Mouse (Mus musculus): Measurements from ENCODE around the gene Gm20388. TPM values are rescaled to one million over a fixed set of nuclear protein-coding genes. Genes with fewer than 3 reads are reported as not detected.

Gene Gm20388
- polyA plus RNA-seq, 1 experiment: 28.1 TPM

- Histone ChIP-seq H3K4me3 (ENCODE audit: low read depth, low read length) (no peak overlapping the region), H3K4me1 (ENCODE audit: control insufficient read depth, insufficient read depth, low read length) (no peaks in the 10 kb centered on the region), H3K9me3 (replicated peaks; ENCODE audit: control insufficient read depth, insufficient read depth, low read length, poor library complexity, severe bottlenecking) (no peaks in the 10 kb centered on the region), H3K27ac (ENCODE audit: insufficient read depth, low read length) (no peak overlapping the region), H3K36me3 (ENCODE audit: control insufficient read depth, insufficient read depth, low read length, poor library complexity, severe bottlenecking) (no peaks in the 10 kb centered on the region), H3K9ac (ENCODE audit: low read depth, poor library complexity, severe bottlenecking) (no peak overlapping the region), H3K27me3 (ENCODE audit: control insufficient read depth, insufficient read depth, low read length, poor library complexity, severe bottlenecking) (no peaks in the 10 kb centered on the region)
- TF ChIP-seq EP300 (IDR thresholded peaks at IDR 0.05; ENCODE audit: insufficient read depth, low read depth, low read length) (no peak), POLR2A (IDR thresholded peaks at IDR 0.05; ENCODE audit: insufficient read depth, low read length) (no peak), CTCF (IDR thresholded peaks at IDR 0.05; ENCODE audit: low read depth, low read length) (no peak)
Observed at GRCm38 (mm10) chr8:124066325-124067058, 4155.9 kb downstream of the Gm20388 start.

DNA sequence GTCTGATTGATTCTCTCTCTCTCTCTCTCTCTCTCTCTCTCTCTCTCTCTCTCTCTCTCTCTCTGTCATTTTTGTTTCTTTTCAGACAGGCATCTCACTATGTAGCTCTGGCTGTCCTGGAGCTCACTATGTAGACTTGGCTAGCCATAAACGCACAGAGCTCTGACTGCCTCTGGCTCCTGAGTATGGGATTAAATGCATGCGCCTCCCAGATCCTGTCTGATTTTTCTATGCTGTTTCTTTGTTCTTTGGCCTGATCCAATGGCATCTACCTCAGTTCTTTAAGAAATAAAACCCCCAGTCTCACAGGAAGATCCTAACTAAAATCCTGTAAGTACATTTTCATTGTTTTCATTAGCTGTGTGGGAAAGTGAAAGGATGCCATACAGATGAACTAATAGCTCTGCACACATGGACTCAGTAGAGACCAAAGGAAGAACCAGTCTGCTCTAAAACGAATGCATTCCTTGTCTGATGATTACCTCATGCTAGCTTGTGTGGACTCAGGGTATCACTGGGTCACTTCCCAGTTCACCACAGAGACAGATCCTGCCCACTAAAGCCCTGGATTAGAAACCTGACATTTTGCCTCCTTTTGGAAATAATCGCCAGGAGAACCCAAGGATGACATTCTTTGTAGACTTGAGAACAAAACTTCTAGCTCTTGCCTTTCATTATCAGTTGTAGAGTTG, 4156.6 kb downstream of the Gm20388 start:
- Histone ChIP-seq H3K4me1 (ENCODE audit: control insufficient read depth, insufficient read depth, low read length) (no peaks in the 10 kb centered on the region), H3K27me3 (ENCODE audit: control insufficient read depth, insufficient read depth, low read length, poor library complexity, severe bottlenecking) (no peaks in the 10 kb centered on the region), H3K36me3 (ENCODE audit: control insufficient read depth, insufficient read depth, low read length, poor library complexity, severe bottlenecking) (no peaks in the 10 kb centered on the region), H3K9me3 (replicated peaks; ENCODE audit: control insufficient read depth, insufficient read depth, low read length, poor library complexity, severe bottlenecking) (no peaks in the 10 kb centered on the region), H3K9ac (ENCODE audit: low read depth, poor library complexity, severe bottlenecking) (no peak overlapping the region), H3K27ac (ENCODE audit: insufficient read depth, low read length) (no peak overlapping the region), H3K4me3 (ENCODE audit: low read depth, low read length) (no peak overlapping the region)
- TF ChIP-seq EP300 (IDR thresholded peaks at IDR 0.05; ENCODE audit: insufficient read depth, low read depth, low read length): no peak
- no peak for TF ChIP-seq CTCF (IDR thresholded peaks at IDR 0.05; ENCODE audit: low read depth, low read length)
- TF ChIP-seq POLR2A (IDR thresholded peaks at IDR 0.05; ENCODE audit: insufficient read depth, low read length): no peak

DNA sequence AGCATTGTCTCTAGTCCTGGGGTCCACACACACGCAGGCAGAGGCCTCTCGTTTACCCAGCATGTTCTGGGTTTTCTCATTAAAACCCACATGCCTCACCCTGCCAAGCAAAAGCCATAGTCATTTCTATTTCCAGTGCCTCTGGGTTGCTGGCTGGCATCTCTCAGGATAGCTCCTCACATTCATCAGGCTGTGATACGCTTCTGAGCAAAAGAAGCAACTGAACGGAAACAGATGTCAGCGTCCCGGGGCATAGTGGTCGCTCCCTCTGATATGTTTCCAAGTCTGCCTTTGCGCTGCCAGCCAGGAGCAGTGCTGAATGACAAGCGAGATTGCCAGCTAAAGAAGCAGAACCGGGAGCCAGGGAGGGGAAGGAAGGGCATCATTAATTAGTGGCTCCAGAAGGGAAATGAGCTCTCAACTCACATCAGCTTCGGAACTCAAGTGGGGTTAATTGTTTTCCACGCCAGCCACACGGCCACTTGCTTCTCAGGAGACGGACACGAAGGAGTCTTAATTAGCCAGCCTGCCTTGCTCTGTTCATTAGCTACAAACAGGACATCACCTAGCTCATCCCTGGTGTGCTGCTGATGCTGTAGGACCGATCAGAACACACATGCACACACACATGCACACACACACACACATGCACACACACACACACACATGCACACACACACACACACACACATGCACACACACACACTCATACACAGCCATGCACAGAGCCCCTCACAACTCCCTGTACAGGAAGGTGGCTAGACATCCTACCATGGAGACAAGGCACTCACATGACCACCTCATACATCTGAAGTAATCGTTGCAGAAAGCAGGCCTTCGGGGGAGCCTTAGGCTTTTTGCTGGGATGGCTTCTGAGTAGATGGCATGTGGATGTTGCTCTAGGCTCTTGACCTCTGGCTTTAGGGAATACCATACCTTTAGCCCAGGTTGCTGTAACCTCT, 4160.0 kb downstream of the Gm20388 start:
- Histone ChIP-seq H3K4me3 (ENCODE audit: low read depth, low read length) (no peak overlapping the region), H3K27me3 (ENCODE audit: control insufficient read depth, insufficient read depth, low read length, poor library complexity, severe bottlenecking) (no peaks in the 10 kb centered on the region), H3K9me3 (replicated peaks; ENCODE audit: control insufficient read depth, insufficient read depth, low read length, poor library complexity, severe bottlenecking) (no peaks in the 10 kb centered on the region), H3K4me1 (ENCODE audit: control insufficient read depth, insufficient read depth, low read length) (no peaks in the 10 kb centered on the region), H3K36me3 (ENCODE audit: control insufficient read depth, insufficient read depth, low read length, poor library complexity, severe bottlenecking) (no peaks in the 10 kb centered on the region), H3K27ac (ENCODE audit: insufficient read depth, low read length) (no peak overlapping the region), H3K9ac (ENCODE audit: low read depth, poor library complexity, severe bottlenecking) (no peak overlapping the region)
- TF ChIP-seq POLR2A (IDR thresholded peaks at IDR 0.05; ENCODE audit: insufficient read depth, low read length): no peak
- no peak for TF ChIP-seq EP300 (IDR thresholded peaks at IDR 0.05; ENCODE audit: insufficient read depth, low read depth, low read length)
- no peak for TF ChIP-seq CTCF (IDR thresholded peaks at IDR 0.05; ENCODE audit: low read depth, low read length)

GRCm38 (mm10) chr8:124075977-124076376, 4165.3 kb downstream of the Gm20388 start:
- TF ChIP-seq POLR2A (IDR thresholded peaks at IDR 0.05; ENCODE audit: insufficient read depth, low read length) (no peak), EP300 (IDR thresholded peaks at IDR 0.05; ENCODE audit: insufficient read depth, low read depth, low read length) (no peak), CTCF (IDR thresholded peaks at IDR 0.05; ENCODE audit: low read depth, low read length) (no peak)
- Histone ChIP-seq H3K9ac (ENCODE audit: low read depth, poor library complexity, severe bottlenecking) (no peak overlapping the region), H3K4me1 (ENCODE audit: control insufficient read depth, insufficient read depth, low read length) (no peaks in the 10 kb centered on the region), H3K27ac (ENCODE audit: insufficient read depth, low read length) (no peak overlapping the region), H3K36me3 (ENCODE audit: control insufficient read depth, insufficient read depth, low read length, poor library complexity, severe bottlenecking) (no peaks in the 10 kb centered on the region), H3K4me3 (ENCODE audit: low read depth, low read length) (no peak overlapping the region), H3K9me3 (replicated peaks; ENCODE audit: control insufficient read depth, insufficient read depth, low read length, poor library complexity, severe bottlenecking) (no peaks in the 10 kb centered on the region), H3K27me3 (ENCODE audit: control insufficient read depth, insufficient read depth, low read length, poor library complexity, severe bottlenecking) (no peaks in the 10 kb centered on the region)

- TF ChIP-seq POLR2A (IDR thresholded peaks at IDR 0.05; ENCODE audit: insufficient read depth, low read length) (no peak), EP300 (IDR thresholded peaks at IDR 0.05; ENCODE audit: insufficient read depth, low read depth, low read length) (no peak), CTCF (IDR thresholded peaks at IDR 0.05; ENCODE audit: low read depth, low read length) (no peak)
- Histone ChIP-seq H3K9me3 (replicated peaks; ENCODE audit: control insufficient read depth, insufficient read depth, low read length, poor library complexity, severe bottlenecking) (no peaks in the 10 kb centered on the region), H3K36me3 (ENCODE audit: control insufficient read depth, insufficient read depth, low read length, poor library complexity, severe bottlenecking) (no peaks in the 10 kb centered on the region), H3K9ac (ENCODE audit: low read depth, poor library complexity, severe bottlenecking) (no peak overlapping the region), H3K4me1 (ENCODE audit: control insufficient read depth, insufficient read depth, low read length) (no peaks in the 10 kb centered on the region), H3K27me3 (ENCODE audit: control insufficient read depth, insufficient read depth, low read length, poor library complexity, severe bottlenecking) (no peaks in the 10 kb centered on the region), H3K27ac (ENCODE audit: insufficient read depth, low read length) (no peak overlapping the region), H3K4me3 (ENCODE audit: low read depth, low read length) (no peak overlapping the region)
Observed at GRCm38 (mm10) chr8:124076416-124076815, 4165.8 kb downstream of the Gm20388 start.

Data from ES-Bruce4 (cell line).